Mouse (Mus musculus) cerebellum, postnatal 36 days (tissue): ENCODE measurements at regions not wholly inside any gene's neighbourhood (a gene's known extent, or its start where the extent isn't known, plus 50 kb on each side); places are given as distances from the start of the nearest gene placed in this dataset.
"Not testable (repeated sequence)": the region's sequence is repeated elsewhere in the genome, so short reads cannot be mapped to it uniquely, and the experiment has no call there.

Source experiments
- DNase-seq, 2 experiments: peaks; one replicate each; pipeline ENCODE4 v3.0.0; 2021 to 2022; ENCODE audit warnings: mixed read lengths in 2 of 2

GRCm38 (mm10) chr13:26426639-26427038, 343.3 kb downstream of the Hdgfl1 start:
- DNase-seq: no peak

GRCm38 (mm10) chr13:26424513-26424912, 345.5 kb downstream of the Hdgfl1 start:
- no peak for DNase-seq

GRCm38 (mm10) chr13:26405757-26406156, 364.2 kb downstream of the Hdgfl1 start:
- no peak for DNase-seq

- no peak for DNase-seq
Measured at GRCm38 (mm10) chr13:26404707-26405106, 365.3 kb downstream of the Hdgfl1 start.

- no peak for DNase-seq
Measured at GRCm38 (mm10) chr13:26387861-26388621, 381.9 kb downstream of the Hdgfl1 start.

GRCm38 (mm10) chr13:26382631-26383030, 387.3 kb downstream of the Hdgfl1 start:
- DNase-seq: no peak

GRCm38 (mm10) chr13:26382154-26382553, 387.8 kb downstream of the Hdgfl1 start:
- no peak for DNase-seq

- DNase-seq: no peak
Measured at GRCm38 (mm10) chr13:26375546-26375945, 394.4 kb downstream of the Hdgfl1 start.

- not testable (repeated sequence) for DNase-seq
Measured at GRCm38 (mm10) chr13:26365911-26366310, 404.1 kb downstream of the Hdgfl1 start.

- DNase-seq: no peak
Measured at GRCm38 (mm10) chr13:26356341-26356740, 413.6 kb downstream of the Hdgfl1 start.

GRCm38 (mm10) chr13:26354421-26354820, 415.5 kb downstream of the Hdgfl1 start:
- DNase-seq: no peak

GRCm38 (mm10) chr13:26350510-26350909, 419.5 kb downstream of the Hdgfl1 start:
- no peak for DNase-seq

- no peak for DNase-seq
Measured at GRCm38 (mm10) chr13:26338795-26339194, 431.2 kb downstream of the Hdgfl1 start.

- DNase-seq: no peak
Measured at GRCm38 (mm10) chr13:26325066-26325465, 444.9 kb downstream of the Hdgfl1 start.

GRCm38 (mm10) chr13:26324633-26325032, 445.3 kb downstream of the Hdgfl1 start:
- no peak for DNase-seq

GRCm38 (mm10) chr13:26318557-26318956, 451.4 kb downstream of the Hdgfl1 start:
- DNase-seq: no peak

- DNase-seq: no peak
Measured at GRCm38 (mm10) chr13:26312246-26313010, 457.5 kb downstream of the Hdgfl1 start.

- DNase-seq: peak in 1 of 2 experiments; percentile 5
Measured at GRCm38 (mm10) chr13:26284073-26284444, 485.9 kb downstream of the Hdgfl1 start.

GRCm38 (mm10) chr13:26283397-26284072, 486.4 kb downstream of the Hdgfl1 start:
- peak; percentile 26 to 28 for DNase-seq

GRCm38 (mm10) chr13:26282291-26282690, 487.7 kb downstream of the Hdgfl1 start:
- DNase-seq: no peak

- DNase-seq: no peak
Measured at GRCm38 (mm10) chr13:26272850-26273249, 497.1 kb downstream of the Hdgfl1 start.

- no peak for DNase-seq
Measured at GRCm38 (mm10) chr13:26267501-26267900, 502.5 kb downstream of the Hdgfl1 start.

- DNase-seq: no peak
Measured at GRCm38 (mm10) chr13:26235941-26236340, 534.0 kb downstream of the Hdgfl1 start.

- no peak for DNase-seq
Measured at GRCm38 (mm10) chr13:26234703-26235102, 535.3 kb downstream of the Hdgfl1 start.
